Mouse (Mus musculus) kidney, adult 2 months (tissue): Measurements from ENCODE around the gene Scrn3.

Source experiments
- CTCF ChIP-seq: fragments of 200-500 bp; conservative IDR thresholded peaks from 2 replicates; pipeline ENCODE4 v1.5.1; 2011; ENCODE audit warnings: low read depth, mild to moderate bottlenecking, control low read depth, low read length, moderate library complexity, mixed read lengths; ENCODE audit not compliant: insufficient read depth, insufficient read length
- POLR2A ChIP-seq: fragments of 200-500 bp; IDR thresholded peaks from one replicate; pipeline ENCODE4 v1.6.1; 2011; ENCODE audit warnings: low read depth, low read length, control low read depth

DNA sequence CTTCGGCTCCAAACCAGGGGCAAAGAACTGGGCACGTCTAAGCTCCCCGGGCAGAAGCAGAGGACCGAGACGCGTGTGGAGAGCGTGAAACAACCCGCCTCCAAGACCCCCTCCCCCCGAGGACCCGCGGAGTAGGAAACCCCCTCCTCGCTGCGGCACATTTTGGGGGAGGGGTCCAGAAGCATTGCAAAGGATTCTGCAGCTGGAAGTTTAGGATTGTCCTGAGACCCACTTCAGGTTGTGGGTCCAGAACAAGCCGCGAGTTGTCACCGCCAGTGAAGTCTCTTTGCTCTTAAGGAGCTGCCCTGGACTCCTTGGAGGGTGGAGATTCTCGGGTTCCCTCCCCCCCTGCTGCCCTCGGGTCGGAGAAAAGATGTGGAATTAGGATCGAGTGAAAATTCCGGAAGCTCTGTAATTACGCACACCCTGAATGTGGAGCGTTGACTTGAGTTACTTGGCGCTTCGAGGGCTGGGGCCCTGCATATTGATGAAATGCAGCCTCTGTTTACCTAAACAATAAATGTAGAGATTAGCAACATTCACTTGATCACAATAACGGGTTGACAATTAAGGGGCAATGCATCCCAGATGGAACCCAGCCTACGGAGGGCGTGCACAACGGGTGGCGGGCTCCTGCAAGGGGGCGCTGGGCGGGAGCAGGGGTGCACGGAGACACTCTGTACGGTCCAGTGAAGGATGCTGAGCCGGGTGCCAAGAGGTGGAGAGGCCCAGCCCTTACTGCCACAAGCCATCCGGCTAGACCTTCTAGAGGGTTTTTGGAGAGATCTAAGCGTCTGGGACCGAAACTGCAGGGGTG, 48.4 kb upstream of the Scrn3 start:
- TF ChIP-seq POLR2A = no peak
- TF ChIP-seq CTCF = no peak
